Mouse (Mus musculus) thymus, adult 18-20 months (tissue): ENCODE measurements around the gene Spry1.

Experiments used
- DNase-seq, 2 experiments: peaks; one replicate each; pipeline ENCODE4 v3.0.0; 2022; ENCODE audit warnings: mixed read lengths in 2 of 2

Spry1 gene

DNA sequence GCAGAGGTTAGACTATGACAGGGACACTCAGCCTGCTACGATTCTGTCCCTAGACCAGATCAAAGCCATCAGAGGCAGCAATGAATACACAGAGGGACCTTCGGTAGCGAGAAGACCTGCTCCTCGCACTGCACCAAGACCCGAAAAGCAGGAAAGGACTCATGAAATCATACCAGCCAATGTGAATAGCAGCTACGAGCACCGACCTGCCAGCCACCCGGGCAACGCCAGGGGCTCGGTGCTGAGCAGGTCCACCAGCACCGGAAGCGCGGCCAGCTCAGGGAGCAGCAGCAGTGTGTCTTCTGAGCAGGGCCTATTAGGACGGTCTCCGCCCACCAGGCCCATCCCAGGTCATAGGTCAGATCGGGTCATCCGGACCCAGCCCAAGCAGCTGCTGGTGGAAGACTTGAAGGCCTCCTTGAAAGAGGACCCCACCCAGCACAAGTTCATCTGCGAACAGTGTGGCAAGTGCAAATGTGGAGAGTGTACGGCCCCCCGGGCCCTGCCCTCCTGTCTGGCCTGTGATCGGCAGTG, 3.0 kb downstream of the Spry1 start:
- DNase-seq: no peak

GRCm38 (mm10) chr3:37643411-37643810, 3.7 kb downstream of the Spry1 start:
- DNase-seq: no peak

GRCm38 (mm10) chr3:37643903-37644302, 4.2 kb downstream of the Spry1 start:
- no peak for DNase-seq

GRCm38 (mm10) chr3:37645061-37645460, 5.3 kb downstream of the Spry1 start:
- DNase-seq: no peak

- DNase-seq: no peak
Observed at GRCm38 (mm10) chr3:37646221-37646620, 6.5 kb downstream of the Spry1 start.

GRCm38 (mm10) chr3:37647225-37647624, 7.5 kb downstream of the Spry1 start:
- no peak for DNase-seq

- no peak for DNase-seq
Observed at GRCm38 (mm10) chr3:37648244-37648643, 8.5 kb downstream of the Spry1 start.

DNA sequence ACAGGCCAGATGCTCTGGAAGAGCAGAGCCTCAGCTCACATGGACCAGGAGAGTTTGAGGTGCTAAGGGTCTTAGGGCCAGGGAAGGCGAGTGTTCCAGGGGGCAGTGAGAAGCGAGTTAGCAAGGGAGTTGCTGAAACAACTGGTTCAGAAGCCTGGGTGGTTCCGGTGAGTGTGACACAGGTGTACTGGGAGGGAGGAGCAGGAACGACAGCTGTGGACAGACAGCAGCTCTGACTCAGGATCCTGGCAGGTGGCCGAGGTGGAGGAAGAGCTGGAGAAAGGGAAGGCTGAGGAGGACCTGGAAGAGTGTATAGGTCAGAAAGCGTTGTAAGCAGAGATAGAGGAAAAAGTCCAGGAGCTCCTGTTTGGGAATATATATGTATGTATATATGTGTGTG, 9.5 kb downstream of the Spry1 start:
- DNase-seq: no peak

GRCm38 (mm10) chr3:37652537-37652936, 12.8 kb downstream of the Spry1 start:
- no peak for DNase-seq

DNA sequence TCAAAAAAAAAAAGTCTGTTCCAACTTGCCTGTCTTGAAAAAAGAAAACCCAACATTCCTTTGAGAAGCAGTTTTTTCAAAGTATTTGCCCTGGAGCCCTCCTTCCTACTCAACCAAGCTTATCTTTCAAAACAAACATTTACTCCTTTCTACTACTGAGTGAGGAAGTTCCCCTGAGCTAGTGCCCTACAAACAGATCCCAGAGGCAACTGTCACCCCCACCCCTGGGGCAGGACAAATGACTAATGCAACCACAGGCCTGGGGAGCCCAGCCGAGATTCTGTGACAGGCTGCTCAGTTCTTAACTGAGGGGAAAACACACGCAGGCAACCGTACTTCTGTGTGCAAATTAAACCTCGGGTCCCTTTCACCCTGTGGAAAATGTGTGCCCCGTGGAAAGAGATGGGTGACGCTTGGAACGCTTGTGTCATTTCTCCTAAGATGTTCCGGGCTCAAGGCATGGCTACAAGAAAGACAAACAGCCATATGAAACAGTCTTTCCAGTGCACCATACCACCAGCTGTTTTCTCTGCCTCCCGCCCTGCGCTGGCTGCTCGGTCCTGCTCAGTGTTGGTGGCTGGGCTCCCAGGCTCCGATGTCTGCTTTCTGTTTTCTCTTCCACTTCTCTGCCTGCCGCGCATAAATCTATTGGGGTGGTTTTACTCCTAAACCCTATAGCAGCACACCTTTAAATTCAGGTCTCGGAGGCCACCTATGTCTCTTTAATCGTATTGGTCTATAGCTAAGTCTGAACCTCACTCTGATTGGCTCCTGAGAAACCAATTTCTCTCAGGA, 14.4 kb downstream of the Spry1 start:
- DNase-seq: peak in 1 of 2 experiments; percentile 21

DNA sequence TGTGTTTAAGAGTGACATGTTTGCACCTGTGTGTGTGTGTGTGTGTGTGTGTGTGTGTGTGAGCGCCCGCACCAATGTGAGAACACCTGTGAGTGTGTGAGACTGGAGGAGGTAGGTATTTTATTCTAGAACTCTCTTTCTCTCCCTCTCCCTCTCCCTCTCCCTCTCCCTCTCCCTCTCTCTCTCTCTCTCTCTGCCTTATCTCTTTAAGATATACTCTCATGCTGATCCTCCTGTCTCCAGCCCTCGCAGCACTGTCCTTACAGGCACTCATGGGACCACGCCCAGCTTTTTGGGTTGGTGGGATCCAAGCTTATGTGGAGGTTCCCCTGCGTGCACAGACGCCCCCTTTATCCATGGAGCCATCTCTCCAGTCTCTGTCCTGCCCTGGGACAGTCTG, 15.0 kb downstream of the Spry1 start:
- DNase-seq: no peak

DNA sequence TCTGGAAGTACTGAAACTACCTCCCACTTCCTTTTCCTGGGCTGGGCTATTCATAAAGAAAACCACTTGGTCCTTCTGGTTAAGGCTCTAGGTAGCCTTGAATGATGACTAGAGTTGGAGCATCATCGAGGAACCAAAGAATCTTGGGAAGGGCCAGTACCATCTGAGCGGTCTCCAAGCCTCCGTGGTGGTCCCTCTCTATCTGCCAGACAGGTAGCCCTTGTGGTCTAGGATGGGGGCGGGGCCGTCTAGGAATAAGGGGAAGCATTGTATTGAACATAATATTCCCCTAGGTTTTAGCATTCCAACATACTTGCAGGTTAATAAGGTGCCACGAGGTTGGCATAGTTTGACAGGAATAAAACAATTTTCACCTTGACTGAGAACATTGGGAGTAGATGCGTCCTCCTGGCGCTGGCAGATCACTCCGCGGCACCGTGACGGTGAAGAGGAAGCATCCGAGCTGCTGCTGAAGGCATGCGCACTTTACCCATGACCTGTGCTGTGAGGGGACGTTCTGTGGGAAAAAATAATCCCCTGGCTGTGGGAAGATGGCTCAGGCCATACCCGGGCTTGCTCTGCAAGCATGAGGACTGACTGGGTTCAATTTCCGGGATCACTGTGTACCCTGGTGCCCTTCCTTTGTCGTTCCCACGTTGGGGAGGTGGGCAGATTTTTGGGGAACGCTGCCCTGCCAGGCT, 16.3 kb downstream of the Spry1 start:
- DNase-seq: no peak

DNA sequence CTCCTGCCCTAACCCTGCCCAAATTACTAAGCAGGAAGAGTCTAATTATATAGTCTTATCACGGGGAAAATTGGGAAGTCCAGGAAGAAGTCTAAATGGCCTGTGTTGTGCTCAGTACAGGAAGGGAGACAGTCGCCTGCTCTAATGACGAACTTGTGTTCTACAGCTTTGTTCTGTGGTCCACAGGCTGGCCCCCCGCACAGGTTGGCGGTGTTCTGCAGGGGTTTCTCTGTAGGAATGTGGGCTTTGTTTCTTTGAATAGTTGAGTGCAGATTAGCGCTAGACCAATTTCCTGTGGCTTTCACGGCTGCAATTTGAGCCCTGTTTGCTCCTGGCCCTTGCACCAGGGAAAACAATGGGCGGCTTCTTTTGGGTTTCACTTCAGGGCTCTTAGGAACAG, 17.3 kb downstream of the Spry1 start:
- no peak for DNase-seq

DNA sequence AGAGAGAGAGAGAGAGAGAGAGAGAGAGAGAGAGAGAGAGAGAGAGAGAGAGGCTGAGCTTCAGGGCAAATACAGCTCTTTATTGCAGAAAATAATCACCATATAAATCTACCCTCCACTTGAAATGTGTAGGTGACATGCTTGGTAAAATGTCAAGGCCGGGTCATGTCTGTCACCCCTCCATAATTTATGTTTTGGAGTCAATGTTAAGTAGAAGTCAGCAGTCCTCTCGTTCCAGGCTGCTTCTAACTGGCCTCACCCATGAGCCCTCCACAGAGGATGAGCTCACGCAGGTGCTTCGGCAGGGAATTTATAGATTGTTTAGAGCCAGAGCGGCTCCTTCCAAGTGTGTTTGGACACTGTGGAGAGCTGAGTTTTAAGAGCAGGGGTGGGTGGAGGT, 18.4 kb downstream of the Spry1 start:
- DNase-seq: no peak

DNA sequence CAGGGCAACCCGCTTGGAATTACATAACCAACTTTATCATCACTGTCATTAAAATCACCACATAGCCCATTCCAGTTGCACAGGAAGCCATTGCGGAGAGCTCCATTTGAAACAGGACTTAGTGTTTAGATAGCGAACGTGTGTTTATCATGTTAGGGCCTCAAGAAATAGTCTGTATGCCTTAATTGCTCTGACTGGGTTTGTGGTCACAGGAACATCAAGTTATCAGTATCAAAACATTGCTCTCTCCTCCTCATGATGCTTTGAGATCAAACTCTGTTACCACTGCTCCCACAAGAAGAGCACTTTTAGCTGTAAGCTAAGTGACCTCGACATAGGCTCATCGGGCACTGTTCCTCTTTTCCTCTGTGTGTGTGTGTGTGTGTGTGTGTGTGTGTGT, 19.9 kb downstream of the Spry1 start:
- DNase-seq: no peak

- DNase-seq: no peak
Observed at GRCm38 (mm10) chr3:37666291-37667118, 26.8 kb downstream of the Spry1 start.

- no peak for DNase-seq
Observed at GRCm38 (mm10) chr3:37667119-37667467, 27.3 kb downstream of the Spry1 start.

- no peak for DNase-seq
Observed at GRCm38 (mm10) chr3:37667736-37668135, 28.0 kb downstream of the Spry1 start.

DNA sequence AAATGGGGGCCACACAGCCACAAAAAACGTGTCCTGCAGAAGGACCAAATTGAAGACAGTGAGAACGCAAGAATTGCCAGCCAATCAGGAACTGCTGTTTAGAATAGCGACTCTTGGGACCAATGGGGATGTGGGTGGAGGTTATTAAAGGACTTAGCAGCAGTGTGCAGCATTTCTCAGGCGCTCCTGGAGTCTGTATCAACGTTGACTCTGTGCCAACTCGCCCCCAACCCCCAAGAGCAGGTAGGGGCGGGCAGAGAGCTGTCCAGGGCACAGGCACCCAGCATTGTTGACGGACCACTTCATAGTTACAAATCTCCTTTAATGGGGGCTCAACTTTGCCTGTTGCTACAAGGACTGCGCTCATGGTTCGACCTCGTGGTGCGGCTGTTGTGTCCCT, 28.9 kb downstream of the Spry1 start:
- no peak for DNase-seq

DNA sequence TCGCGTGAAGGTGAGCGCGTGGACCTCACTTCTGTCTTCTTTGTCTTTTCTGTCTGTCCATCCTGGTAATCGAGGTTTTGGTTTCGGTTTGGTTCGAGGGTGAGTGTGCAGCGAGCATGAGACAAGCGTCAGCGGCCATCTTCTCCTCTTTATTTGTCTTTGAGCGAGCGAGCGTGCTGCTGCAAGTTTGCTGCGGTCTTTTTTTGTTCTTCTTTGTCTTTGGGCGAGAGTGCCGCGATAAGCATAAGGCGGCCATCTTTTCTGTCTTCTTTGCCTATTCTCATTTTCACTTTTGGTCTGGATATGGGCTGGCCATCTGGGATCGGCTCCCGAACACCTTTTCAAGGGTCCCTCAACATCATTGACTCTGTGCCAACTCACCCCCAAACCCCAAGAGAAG, 29.4 kb downstream of the Spry1 start:
- DNase-seq: no peak

DNA sequence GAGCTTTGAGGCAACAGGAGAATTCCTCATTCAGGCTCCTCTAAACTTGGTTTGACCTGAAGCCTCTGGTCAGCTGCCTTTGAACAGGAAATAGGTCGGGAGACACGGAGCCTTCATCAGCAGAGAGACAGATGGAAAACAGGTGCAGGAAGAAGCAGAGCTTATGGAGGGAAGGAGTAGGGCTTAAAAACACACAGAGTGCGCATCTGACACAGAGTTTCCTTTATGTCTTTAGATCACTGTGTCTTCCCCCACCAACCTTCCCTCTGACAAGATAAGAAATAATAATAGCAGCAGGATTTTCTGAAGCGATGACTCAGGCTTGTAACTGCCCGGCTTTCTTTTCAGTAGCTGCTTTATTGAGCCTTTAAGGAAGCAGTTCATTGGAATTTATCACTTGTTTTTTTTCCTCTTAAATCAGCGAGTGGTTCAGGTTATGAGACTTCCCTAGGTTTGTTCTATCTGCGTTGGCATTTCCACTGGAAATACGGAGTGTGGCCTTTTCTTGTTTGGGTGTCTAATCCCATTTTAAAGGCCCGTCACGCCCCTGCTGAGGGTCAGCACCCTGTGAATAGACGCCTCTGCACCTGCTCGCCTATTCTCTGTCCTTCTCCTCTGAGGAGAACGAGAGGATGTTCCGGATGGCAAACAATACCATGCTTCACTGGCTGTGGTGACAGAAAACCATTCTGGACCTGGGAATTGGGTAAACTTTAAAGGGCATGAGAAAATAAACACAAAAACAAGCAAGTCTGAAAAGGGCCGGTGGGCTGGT, 32.7 kb downstream of the Spry1 start:
- no peak for DNase-seq

- DNase-seq: no peak
Observed at GRCm38 (mm10) chr3:37673513-37674261, 33.9 kb downstream of the Spry1 start.
